Mouse (Mus musculus): Measurements from ENCODE around the gene Cpne9.

- no peak for TF ChIP-seq EP300 (IDR thresholded peaks at IDR 0.05; ENCODE audit: low read depth)
- TF ChIP-seq CTCF (IDR thresholded peaks at IDR 0.05; ENCODE audit: low read depth) = no peak
Observed at GRCm38 (mm10) chr6:113250786-113251185, 31.3 kb upstream of the Cpne9 start.

All from liver, embryonic 14.5 days (tissue).